Mouse (Mus musculus): Measurements from ENCODE around the gene Fam216a. TPM values are rescaled to one million over a fixed set of nuclear protein-coding genes. Genes with fewer than 3 reads are reported as not detected.
"Not testable (repeated sequence)": the region's sequence is repeated elsewhere in the genome, so short reads cannot be mapped to it uniquely, and the experiment has no call there.

Gene Fam216a
- 14.1 and 18.1 TPM in 2 replicates for polyA plus RNA-seq (2012; rRNA removed)
- 17.1 and 23.0 TPM in 2 replicates for polyA plus RNA-seq (2014; fragmentation: Nextera tagmentation; extraction: Ambion mirVana)

DNA sequence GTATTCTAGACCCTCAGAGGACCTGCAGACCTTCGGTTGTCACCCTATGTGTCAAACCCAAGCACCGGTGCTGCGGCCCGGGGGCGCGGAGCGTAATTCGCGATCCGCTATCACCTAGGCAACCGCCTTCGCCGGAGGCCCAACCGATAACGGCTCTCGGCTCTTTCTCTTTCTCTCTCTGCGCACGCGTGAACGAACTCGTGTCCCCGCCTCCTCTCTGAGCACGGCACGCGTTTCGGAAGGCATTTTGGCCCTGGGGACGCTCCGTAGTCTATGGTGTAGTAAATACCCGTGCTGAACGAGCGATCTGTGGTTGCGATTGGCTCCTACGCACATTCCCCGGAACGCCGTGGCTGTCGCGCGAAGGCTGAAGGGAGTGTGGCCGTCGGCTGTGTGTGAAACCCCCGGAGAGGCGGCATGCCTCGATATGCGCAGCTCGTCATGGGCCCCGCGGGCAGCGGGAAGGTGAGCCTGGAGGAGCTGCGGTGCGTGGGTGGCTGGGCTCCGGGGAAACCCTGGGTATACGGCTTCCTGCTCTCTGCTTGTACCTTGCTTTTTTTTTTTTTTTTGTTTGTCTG is at the start of gene Fam216a:
Gene Fam216a (minus strand): TSS at position 173 of the 578 bp plus-strand sequence.
- H3K4me1 ChIP-seq (replicated peaks; ENCODE audit: control insufficient read depth in 2 of 2, insufficient read depth in 2 of 2, low read length in 1 of 2) = peaks cover 0 to 3% of the 10 kb centered on the region in 2 experiments; a peak in 3 of 4 replicates
- peak; percentile 18; the same call in 1 of the 2 replicates for TF ChIP-seq CTCF (IDR thresholded peaks at IDR 0.05; ENCODE audit: low read depth)
- TF ChIP-seq EP300 (IDR thresholded peaks at IDR 0.05; ENCODE audit: low read depth) = peak; percentile 75
- H3K27ac ChIP-seq = peak within 1 kb of the TSS; percentile 83
- peak within 1 kb of the TSS; percentile 79 for H3K9ac ChIP-seq (replicated peaks)
- peak within 1 kb of the TSS; percentile 76 to 90 for H3K4me3 ChIP-seq (ENCODE audit: insufficient read depth in 1 of 2, low read depth in 2 of 2, low read length in 2 of 2)
- H3K4me2 ChIP-seq (ENCODE audit: low read depth) = peak within 1 kb of the TSS; percentile 86
- H3K36me3 ChIP-seq (replicated peaks; ENCODE audit: control insufficient read depth, insufficient read depth, low read depth) = peaks cover 16% of the 10 kb centered on the region
- H3K27me3 ChIP-seq (ENCODE audit: control insufficient read depth, insufficient read depth, low read length) = no peaks in the 10 kb centered on the region
- DNase-seq (ENCODE audit: low read depth in 3 of 3, low spot score in 3 of 3) (peak; percentile 100), ATAC-seq (ENCODE audit: insufficient read depth) (peak; percentile 94)
- no peaks in the 10 kb centered on the region for H3K9me3 ChIP-seq (ENCODE audit: control insufficient read depth, low read length)
- under 1% methylated on average over 53 of the region's 53 CpGs for WGBS (ENCODE audit: insufficient replicate concordance)

DNA sequence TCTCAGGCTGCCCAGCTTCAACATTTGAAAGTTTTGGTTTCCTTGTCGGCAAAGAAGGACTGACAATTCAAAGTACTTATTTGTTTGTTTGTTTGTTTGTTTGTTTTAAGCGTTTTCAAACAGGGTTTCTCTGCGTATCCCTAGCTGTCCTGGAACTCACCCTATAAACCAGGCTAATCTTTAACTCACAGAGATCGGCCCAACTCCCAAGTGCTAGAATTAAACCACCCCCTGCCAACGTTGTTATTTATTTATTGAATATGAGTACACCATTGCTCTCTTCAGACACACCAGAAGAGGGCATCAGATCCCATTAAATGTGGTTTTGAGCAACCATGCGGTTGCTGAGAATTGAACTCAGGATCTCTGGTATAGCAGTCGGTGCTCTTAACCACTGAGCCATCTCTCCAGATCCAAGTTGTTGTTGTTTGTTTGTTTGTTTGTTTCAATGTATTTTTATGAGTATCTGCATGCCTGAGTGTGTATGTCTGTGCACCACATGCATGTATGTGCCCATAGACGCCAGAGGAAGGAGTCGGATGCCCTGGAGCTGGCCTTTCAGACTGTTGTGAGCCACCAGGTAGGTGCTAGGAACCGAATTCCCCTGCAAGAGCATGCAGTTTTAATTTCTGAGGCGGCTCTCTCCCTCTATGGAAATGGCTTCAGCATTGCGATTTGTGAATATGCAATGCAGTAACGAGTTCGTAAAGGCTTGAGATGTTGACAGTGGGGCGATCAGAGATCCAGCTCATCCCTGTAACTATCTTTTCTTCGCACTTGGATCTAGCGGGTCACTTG is 49.3 kb upstream of the Fam216a start, which contains the start of gene Anapc7:
Gene Anapc7 (plus strand): TSS at position 423 of the 798 bp plus-strand sequence.
- Histone ChIP-seq H3K9me3 (ENCODE audit: control insufficient read depth, low read length) (no peaks in the 10 kb centered on the region), H3K4me2 (ENCODE audit: low read depth) (peak within 1 kb of the TSS; percentile 99), H3K4me3 (ENCODE audit: insufficient read depth in 1 of 2, low read depth in 2 of 2, low read length in 2 of 2) (peak within 1 kb of the TSS; percentile 89 to 99), H3K27me3 (ENCODE audit: control insufficient read depth, insufficient read depth, low read length) (no peaks in the 10 kb centered on the region), H3K27ac (peak within 1 kb of the TSS; percentile 53), H3K36me3 (replicated peaks; ENCODE audit: control insufficient read depth, insufficient read depth, low read depth) (no peaks in the 10 kb centered on the region), H3K4me1 (replicated peaks; ENCODE audit: control insufficient read depth in 2 of 2, insufficient read depth in 2 of 2, low read length in 1 of 2) (peaks cover 7 to 21% of the 10 kb centered on the region in 2 experiments; a peak in 3 of 4 replicates), H3K9ac (replicated peaks) (peak within 1 kb of the TSS; percentile 95)
- no peak for DNase-seq (ENCODE audit: low read depth in 3 of 3, low spot score in 3 of 3)
- no peak for TF ChIP-seq EP300 (IDR thresholded peaks at IDR 0.05; ENCODE audit: low read depth)
- peak; percentile 48 for TF ChIP-seq CTCF (IDR thresholded peaks at IDR 0.05; ENCODE audit: low read depth)
- ATAC-seq (ENCODE audit: insufficient read depth) = peak; percentile 4; the same call in 1 of the 2 replicates
- WGBS (ENCODE audit: insufficient replicate concordance) = 13% methylated on average over 17 of the region's 17 CpGs

DNA sequence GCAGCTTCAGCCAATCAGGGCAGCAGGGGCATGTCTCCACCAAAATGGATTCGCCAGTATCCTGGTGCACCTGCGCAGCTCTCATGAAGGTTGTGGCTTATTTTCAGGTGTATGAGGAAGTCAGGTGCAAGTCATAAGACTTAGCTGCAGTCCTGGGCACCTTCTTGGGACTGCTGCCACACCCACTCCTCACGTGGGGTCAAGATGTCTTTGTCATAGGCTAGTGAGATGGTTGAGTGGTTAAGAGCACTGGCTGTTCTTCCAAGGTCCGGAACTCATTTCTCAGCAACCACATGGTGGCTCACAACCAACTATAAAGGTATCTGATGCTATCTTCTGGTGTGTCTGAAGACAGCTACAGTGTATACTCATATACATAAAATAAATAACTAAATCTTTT is 48.5 kb upstream of the Fam216a start:
- not testable (repeated sequence) for H3K9me3 ChIP-seq (ENCODE audit: control insufficient read depth, low read length); ATAC-seq (ENCODE audit: insufficient read depth); DNase-seq (ENCODE audit: low read depth in 3 of 3, low spot score in 3 of 3); H3K4me3 ChIP-seq (ENCODE audit: insufficient read depth in 1 of 2, low read depth in 2 of 2, low read length in 2 of 2); H3K36me3 ChIP-seq (replicated peaks; ENCODE audit: control insufficient read depth, insufficient read depth, low read depth); H3K27ac ChIP-seq; H3K9ac ChIP-seq (replicated peaks); H3K27me3 ChIP-seq (ENCODE audit: control insufficient read depth, insufficient read depth, low read length)
- Histone ChIP-seq H3K4me1 (replicated peaks; ENCODE audit: control insufficient read depth in 2 of 2, insufficient read depth in 2 of 2, low read length in 1 of 2) (peaks cover 7 to 21% of the 10 kb centered on the region in 2 experiments; a peak in 3 of 4 replicates), H3K4me2 (ENCODE audit: low read depth) (peak overlapping the region; percentile 99; the same call in 1 of the 2 replicates)
- WGBS (ENCODE audit: insufficient replicate concordance) = 50% methylated on average over 4 of the region's 4 CpGs

DNA sequence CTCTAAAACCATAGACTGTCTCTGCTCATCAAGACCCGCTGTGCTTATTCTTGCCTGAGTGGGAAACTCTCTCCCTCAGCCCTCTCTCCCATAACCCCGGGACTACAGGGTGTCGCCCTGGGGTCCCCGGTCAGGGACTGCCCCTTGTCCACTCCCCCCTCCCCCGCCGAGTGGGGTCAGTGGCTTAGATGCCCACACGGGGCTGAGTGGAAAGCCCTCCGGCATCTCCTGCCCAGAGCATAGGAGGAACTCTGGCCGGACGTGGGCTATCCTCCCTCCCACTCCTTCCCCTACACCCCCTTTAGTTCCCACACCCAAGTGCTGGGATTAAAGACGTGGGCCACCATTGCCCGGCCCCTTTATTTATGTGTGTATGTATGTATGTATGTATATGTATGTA is 43.3 kb upstream of the Fam216a start:
- H3K4me2 ChIP-seq (ENCODE audit: low read depth) = no peak overlapping the region
- no peak for DNase-seq (ENCODE audit: low read depth in 3 of 3, low spot score in 3 of 3)
- 76% methylated on average over 12 of the region's 12 CpGs for WGBS (ENCODE audit: insufficient replicate concordance)

DNA sequence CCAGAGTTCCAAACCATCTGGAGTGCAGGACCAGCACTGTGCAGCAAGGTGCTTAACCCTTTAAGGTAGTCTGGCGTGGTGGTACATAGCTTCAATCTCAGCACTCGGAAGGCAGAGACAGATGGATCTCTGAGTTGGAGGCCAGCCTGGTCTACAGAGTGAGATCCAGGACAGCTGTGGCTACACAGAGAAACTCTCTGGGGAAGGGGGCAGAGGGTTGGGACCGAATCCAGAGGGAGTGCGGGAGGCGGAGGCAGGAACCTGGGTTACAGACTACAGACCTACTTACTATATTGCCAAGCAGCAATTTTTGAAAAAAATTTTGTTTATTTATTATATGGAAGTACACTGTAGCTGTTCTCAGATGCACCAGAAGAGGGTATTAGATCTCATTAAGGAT is 42.2 kb upstream of the Fam216a start:
- Histone ChIP-seq H3K9ac (replicated peaks) (no peak overlapping the region), H3K27ac (no peak overlapping the region), H3K27me3 (ENCODE audit: control insufficient read depth, insufficient read depth, low read length) (no peaks in the 10 kb centered on the region), H3K4me3 (ENCODE audit: insufficient read depth in 1 of 2, low read depth in 2 of 2, low read length in 2 of 2) (no peak overlapping the region), H3K9me3 (ENCODE audit: control insufficient read depth, low read length) (no peaks in the 10 kb centered on the region), H3K4me1 (replicated peaks; ENCODE audit: control insufficient read depth in 2 of 2, insufficient read depth in 2 of 2, low read length in 1 of 2) (no peaks in the 10 kb centered on the region), H3K4me2 (ENCODE audit: low read depth) (no peak overlapping the region), H3K36me3 (replicated peaks; ENCODE audit: control insufficient read depth, insufficient read depth, low read depth) (no peaks in the 10 kb centered on the region)
- WGBS (ENCODE audit: insufficient replicate concordance) = 84% methylated on average over 5 of the region's 5 CpGs
- no peak for TF ChIP-seq EP300 (IDR thresholded peaks at IDR 0.05; ENCODE audit: low read depth)
- no peak for TF ChIP-seq CTCF (IDR thresholded peaks at IDR 0.05; ENCODE audit: low read depth)
- no peak for ATAC-seq (ENCODE audit: insufficient read depth)
- no peak for DNase-seq (ENCODE audit: low read depth in 3 of 3, low spot score in 3 of 3)

More for the DNA sequence above, 43.3 kb upstream of the Fam216a start:
- Histone ChIP-seq H3K27me3 (ENCODE audit: control insufficient read depth, insufficient read depth, low read length) (no peaks in the 10 kb centered on the region), H3K9ac (replicated peaks) (no peak overlapping the region), H3K4me1 (replicated peaks; ENCODE audit: control insufficient read depth in 2 of 2, insufficient read depth in 2 of 2, low read length in 1 of 2) (peaks cover 0 to under 1% of the 10 kb centered on the region in 2 experiments; a peak in 2 of 4 replicates), H3K36me3 (replicated peaks; ENCODE audit: control insufficient read depth, insufficient read depth, low read depth) (no peaks in the 10 kb centered on the region), H3K27ac (no peak overlapping the region), H3K9me3 (ENCODE audit: control insufficient read depth, low read length) (no peaks in the 10 kb centered on the region), H3K4me3 (ENCODE audit: insufficient read depth in 1 of 2, low read depth in 2 of 2, low read length in 2 of 2) (no peak overlapping the region)
- ATAC-seq (ENCODE audit: insufficient read depth) = no peak
- TF ChIP-seq CTCF (IDR thresholded peaks at IDR 0.05; ENCODE audit: low read depth) (no peak), EP300 (IDR thresholded peaks at IDR 0.05; ENCODE audit: low read depth) (no peak)
